Mouse (Mus musculus) thymus, postnatal 36 days (tissue): ENCODE results near the gene Urb1.

Experiments
- DNase-seq, 2 experiments: peaks; one replicate each; pipeline ENCODE4 v3.0.0; 2022; ENCODE audit warnings: mixed read lengths in 2 of 2

Gene Urb1

DNA sequence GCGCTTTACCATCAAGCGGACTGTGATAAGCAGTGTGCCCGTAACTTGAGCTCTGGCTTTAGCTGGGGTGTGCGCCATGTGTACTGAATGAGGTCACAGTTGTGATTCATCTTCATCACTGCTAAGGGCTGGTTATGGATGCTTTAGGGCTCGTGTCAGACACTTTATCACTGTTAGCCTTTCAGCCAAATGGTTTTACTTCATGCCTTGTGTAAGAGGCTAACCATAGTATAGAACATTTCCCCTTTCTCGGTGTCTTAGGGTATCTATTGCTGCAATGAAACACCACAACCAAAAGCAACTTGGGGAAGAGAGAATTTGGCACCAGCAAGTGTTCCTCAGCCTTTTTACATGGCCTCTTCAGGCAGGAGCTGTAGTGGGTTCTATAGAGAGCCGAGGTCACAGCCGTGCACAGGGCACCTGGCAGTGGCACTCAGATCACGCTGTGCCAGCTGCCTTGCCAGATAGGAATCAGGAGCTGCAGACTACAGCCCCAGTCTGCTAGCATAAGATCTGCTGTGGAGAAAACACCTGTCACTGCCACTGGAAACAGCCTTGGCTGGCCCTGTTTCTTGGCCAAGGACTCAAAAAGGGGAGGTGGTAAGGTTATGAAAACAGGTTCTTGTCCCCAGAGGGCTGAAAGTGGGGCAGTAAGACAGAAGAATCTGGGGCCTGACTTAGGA, 44.9 kb downstream of the Urb1 start:
- no peak for DNase-seq

DNA sequence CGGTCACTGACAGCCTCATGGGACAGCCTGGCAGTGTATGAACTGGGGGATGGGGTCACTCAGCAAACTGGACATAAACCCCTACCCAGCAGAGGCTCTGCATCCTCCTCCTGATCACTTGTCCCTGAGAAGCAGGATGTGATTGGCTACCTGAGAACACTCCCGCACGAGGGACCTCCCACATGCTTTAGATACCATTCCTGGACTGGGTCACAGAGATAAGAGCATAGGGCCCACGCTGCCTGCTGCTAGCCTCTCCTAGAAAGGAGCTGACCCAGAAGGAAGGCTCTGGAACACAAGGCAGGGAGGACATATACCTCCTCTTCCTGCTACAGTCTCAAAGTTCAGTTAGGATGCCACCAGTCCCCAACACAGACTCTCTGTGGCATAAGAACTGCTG, 49.7 kb downstream of the Urb1 start:
- no peak for DNase-seq

DNA sequence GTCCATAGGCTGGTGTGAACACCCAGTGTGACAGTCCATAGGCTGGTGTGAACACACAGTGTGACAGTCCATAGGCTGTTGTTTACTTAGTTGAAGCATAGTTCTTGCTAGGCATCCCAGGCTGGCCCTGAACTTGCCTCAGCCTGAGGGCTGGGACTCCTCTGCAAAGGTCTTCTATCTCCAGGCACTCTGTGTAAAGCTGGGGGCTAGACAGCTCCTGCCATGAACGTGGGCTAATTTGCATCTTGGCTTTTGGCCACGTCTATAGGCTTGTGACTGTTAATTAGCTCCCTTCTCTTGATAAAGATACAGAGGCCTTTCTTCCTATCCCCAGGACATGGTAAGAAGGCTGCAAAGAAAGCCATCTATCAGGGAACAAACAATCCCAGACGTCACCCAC, 50.9 kb downstream of the Urb1 start:
- no peak for DNase-seq

DNA sequence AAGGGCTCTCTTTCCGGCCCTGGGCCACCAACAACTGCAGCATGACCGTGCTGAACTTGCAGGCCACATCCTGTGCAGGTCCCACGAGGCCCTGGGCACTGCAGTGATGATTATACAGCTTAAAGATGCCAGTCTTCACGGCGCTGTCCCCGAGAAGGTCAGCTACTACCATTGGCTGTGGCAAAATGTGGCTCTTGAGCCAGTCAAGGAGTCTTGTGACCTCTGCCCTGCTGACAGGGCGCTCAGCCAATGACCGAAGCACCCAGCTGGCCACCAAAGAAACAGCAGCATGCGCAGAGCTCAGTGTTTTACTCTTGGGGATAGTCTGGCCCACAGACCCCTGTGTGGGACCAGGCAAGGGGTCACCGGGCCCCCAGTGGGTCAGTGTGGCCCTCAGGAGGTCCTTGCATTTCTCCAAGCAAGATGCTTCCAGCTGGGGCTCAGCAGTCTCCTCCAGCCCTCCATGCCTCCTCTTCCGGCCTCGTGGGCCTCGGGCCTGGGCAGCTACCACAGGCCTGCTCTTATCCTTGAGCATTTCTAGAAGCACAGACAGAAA, 56.7 kb downstream of the Urb1 start:
- no peak for DNase-seq

DNA sequence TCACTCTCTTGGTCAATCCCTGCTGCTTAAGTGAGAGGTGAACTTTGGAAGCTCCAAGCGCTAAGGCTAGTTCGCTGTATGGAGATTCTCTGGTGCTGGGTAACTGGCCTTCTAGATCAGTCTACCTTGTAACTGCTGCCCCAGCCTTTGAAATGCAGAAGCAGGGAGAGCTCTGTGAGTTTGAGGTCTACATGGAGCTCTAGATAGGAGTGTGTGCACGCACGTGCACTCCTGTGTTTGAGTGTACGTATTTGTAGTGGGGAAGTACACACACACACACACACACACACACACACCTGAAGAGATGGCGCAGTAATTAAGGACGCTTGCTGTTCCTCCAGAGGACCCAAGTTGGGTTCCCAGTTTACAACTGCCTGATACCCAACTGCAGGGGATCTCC, 62.0 kb downstream of the Urb1 start:
- DNase-seq: no peak

DNA sequence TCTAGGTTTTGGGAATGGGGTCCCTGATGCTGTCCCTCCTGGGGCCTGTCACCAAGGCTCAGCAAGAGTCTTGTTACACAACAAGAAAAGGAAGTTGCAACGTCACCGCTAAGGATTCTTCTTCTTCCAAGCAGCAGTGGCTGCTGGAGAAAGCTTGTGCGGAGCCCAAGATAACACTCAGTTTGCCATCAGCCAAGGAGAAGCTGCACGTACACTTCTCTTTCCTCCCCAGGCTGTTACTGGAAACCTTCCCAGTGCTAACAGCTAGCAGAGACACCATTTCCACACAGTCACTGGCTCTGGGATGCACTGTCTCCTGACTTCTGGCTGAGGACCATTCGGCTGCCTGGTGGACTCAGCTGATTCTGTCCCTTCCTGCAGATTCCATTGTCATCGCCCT, 63.1 kb downstream of the Urb1 start:
- no peak for DNase-seq

DNA sequence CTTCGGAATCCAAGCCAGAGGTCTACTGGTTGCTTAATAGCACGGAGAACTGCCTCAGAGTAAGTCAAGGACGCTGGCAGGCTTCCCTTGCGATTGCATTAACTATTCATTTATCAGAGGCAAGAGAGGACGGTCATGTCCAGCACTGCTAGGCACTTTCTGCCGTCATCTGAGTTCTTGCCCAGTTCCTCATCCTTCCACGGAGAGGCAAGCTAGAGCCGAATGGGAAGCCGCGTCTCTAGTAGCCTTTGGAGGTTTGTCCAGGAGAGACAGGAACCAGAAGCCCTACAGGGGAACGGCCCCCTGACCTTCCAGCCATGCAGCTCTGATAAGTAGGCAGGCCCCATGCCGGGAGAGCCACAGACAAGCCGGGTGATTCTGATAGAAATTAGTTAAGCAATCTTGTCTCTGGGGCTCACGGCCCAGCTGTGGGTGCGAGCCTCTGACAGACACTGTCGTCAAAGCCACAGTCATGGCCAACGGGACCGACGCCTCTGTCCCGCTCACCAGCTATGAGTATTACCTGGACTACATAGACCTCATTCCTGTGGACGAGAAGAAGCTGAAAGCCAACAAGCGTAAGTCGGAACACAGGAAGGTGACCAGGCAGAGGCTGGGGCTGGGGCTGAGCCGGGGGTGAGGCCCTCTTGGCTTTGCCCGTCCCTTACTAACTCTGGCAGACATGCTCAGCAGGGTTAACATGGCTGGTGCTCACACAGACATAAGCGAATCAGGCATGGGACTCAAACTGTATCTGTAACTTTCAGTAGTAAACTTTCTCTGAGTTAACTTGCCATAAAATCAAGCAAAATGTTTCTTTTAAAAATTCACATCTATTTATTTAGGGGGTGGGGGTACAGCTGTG, 71.9 kb downstream of the Urb1 start, which contains the start of gene Mrap:
Gene Mrap (plus strand): TSS at position 116 of the 865 bp plus-strand sequence.
- DNase-seq: no peak

DNA sequence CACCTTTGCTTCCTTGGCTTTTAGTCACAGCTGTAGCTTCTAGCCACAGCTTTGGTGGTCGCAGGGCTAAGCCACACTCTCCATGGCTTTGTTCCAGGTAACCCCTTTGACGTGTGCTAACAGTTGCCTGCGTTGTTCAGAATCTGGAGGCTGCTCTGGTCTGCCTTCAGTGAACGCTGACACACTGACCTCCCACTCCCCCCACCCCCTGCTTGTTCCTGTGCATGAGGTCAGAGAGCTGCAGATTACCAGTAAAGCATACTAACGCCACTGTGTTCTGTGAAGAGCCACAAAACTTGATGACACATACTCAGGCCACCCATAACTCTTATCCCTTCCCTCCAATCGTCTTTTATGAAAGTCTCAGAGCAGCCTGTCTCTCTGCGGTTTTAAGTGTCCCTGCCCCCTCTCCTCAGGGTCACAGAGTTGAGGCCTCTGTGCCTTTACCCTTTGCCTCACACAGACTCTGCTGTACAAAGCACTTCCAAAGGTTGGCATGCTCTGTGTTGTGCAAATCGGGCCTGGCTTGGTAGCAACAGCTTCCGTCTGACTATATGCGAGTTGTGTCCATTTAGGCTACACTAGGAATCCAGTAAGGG, 73.4 kb downstream of the Urb1 start:
- DNase-seq: no peak

DNA sequence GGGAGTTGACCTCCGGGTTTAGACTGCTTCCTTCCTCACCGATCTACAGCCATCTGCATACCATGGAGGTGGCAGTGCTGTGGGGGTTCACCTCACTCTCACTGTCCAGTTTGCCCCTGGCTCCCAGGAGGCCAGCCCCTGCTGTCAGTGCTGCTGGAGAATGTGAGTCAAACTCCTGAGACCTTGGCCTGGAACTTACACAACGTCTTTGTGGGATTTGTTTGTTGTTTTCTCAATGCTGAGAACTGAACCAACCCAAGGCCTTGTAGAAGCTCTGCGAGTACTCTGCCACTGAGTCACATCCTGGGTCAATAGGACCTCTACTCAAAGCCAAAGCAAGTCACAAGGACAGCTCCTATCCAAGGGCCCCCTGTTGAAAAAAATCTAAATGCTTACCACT, 74.6 kb downstream of the Urb1 start:
- DNase-seq: no peak

DNA sequence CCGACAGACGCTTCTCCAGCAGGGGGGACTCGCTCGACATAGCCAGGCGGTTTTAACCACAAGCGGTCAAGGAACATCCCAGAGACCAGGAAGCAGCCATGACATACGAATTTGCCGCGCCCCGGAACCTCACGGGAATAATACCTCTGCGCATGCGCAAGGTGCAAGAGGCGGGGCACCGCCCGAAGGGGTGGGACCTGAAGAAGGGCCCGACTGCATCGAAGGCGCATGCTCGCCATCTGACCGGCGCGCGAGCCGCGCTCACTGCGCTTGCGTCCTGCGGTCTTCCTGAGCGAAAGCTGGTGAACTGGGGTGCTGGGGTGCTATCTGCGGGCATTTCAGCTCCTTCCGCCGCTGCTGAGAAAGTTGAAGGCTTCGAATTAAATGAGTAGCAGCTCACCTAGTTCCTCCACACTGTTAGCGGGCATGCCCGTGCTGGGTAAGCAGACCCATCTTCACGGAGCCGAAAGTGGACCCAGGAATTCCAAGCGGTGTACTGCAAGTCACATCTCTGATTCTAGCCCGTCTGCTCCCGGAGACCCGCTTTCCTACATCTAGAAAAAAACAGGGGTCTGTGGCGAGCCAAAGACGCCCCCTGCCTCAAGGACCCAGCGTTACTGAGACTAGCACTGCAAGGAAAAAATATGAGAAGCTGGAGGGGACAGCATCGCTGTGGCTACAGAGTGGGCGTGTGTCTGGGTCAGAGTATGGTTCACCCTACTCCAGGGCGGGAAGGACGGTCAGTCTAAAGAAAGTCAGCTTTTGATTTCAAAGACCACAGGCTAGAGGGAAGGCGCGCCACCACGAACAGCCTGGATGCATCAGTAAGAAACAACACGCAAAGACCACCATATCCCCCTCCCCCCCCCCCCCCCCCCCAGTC, 82.7 kb downstream of the Urb1 start, which contains the start of gene Mis18a:
Gene Mis18a (minus strand): TSS at position 172 of the 883 bp plus-strand sequence.
- DNase-seq: peak; percentile 94 to 95

DNA sequence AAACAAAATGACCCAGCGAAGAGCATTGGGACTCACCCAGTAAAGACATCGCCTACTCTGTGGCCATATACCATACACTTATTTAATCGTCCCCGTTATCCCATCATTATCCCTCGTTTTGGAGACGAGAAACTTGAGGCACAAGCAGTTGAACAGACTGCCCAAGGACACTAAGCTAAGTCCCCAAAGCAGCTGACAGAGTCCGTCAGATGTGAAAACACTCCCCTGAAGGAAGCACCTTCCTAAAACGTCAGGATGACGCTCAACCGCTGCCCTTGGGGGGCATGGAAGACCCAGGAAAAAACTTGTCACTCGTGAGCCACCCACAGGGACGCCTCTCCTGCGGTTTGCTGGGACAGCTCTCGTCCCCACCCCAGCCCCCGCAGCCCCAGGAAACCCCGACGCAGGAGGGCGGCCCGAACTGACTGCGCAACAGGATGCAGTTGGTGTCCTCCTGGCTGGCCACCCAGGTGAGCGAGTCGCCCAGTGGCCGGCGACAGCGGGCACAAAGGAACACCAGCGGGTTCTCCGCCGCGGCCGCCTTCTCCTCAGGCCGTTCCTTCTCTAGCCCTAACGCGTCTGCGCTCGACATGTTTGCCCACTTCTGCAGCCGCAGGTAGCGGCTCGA, 83.5 kb downstream of the Urb1 start:
- no peak for DNase-seq

DNA sequence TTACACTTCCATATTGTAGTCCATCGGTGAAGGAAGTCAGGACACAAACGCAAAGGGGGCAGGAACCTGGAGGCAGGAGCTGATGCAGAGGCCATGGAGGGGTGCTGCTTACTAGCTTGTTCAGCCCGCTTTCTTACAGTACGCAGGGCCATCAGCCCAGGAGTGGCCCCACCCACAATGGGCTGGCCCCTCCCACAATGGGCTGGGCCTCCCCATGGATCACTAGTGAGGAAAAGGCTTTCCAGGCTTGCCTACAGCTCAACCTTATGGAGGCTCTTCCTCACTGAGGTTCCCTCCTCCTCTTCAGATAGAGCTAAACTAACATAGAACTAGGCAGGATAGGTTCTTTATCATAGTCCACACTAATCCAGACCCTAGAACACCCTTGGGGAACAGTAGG, 86.2 kb downstream of the Urb1 start:
- no peak for DNase-seq

DNA sequence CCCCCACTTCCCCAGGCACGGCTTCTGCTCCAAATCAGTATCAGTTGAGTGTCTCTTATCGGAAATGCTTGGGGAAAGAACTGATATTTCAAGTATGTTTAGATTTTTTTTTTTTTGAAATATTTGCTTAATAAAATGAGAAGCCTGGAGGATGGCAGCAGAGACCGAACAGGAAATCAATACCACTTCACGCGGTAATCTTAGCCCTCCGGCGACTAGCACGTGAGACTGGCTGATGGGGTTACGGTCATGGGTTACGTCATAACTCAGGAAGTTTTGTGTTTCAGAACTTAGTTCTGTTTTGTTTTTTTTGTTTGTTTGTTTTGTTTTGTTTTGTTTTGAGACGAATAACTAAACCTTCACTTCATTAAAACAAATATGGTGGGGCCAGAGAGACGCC, 99.9 kb downstream of the Urb1 start:
- no peak for DNase-seq

DNA sequence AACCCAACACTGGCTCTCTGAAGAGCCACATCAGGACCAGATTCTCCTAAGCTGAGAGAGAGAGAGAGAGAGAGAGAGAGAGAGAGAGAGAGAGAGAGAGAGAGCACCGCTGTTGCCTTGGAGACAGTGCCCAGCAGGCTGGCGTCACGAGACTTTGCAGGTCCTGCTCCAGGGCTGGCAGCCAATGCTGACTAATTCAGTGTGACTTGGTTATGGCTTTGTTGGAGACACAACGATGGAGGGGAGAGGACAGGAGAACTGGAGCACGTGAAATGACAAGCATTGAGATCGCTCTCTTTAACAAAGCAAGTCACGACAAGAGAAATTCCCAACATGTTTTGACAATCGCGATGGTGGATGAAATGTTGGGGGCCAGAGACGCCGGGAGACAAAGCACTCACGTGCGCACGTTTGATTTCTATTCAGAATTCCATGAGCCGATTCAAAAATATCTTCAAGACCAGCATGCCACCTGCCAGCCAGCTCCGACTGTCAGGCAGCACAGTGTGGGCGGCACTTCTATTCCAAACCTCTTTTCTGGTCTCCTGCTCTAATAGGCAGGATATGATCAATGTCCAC, 100.4 kb downstream of the Urb1 start:
- DNase-seq: no peak

DNA sequence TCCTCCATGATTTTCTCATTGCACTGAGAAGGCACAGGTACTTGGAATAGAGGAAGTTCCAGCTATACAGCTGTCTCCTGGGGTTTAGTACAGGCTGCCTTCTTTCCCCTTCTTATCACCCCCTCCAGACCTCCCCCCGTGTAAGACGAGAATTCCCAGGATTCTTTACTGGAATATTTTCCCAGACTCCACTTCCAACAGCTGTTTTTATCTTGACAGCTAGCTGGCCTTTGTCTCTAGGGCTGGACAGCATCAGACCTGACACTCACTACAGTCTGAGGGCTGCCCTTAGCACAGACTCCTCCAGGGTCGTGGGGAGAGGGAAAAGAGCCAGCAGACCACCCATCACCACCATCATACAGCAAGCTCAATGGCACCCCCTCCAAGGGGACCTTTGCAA, 103.9 kb downstream of the Urb1 start:
- DNase-seq: no peak

DNA sequence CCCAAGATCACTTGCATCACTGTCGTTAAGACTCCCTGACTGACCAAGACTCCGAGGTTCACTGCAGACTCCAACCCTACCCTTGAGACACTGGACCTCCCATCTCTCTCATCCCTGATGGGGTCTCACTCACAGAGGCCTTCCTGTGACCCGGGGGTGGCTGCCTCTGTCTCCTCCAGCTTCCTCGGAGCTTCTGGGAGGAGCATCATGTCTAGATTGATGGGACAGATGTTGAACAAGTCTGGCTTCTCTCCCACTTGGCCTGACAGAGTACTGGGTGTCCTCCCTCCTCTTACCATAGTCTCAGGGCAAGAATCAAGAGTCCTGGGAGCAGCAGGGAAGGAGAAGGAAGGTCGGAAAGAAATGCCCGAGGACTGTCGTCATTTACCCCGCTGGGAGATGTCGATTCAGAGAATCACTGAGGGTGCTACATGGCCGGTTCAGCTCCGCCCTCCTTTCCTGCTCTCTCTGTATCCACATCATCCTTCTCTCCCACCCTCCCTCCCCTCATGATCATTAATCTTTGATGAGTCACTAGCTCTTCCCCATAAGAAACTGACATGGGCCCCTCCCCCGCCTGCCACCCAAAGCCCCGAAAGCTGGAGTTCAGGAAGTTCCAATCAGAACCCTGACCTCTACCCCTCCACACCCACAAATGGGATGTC, 105.9 kb downstream of the Urb1 start:
- DNase-seq: no peak

DNA sequence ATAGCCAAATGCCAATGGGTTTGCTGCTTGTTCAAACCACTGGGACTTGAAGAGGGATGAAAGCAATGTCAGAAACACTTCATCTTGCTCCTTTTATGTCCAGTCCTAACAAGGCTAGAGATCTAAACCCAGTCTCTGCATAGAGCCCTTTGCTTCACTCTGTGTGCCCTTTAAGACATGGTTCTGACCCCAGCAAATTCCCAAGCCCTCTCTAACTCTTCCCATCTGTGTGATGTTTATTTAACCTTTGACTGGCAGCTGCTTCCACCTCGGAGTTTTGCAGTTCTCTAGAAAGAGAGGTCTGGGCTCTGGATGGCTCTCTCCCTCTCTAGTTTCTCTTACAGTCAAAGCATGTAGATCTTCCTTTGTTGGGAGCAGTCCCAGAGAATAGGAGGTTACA, 106.6 kb downstream of the Urb1 start:
- no peak for DNase-seq

DNA sequence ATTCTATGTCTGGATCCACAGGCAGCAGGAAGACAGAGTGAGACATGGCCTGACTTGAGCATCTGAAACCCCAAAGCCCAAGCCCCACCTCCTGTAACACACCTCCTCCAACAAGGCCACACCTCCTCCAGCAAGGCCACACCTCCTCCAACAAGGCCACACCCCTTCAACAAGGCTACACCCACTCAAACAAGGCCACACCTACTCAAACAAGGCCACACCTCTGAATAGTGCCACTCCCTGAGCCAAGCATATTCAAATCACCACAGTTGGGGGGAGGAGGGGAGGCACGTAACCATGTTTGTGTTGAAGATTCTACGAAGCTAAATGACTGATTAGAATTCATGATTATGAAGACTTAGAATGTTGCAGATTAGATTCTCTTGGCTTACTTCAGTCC, 108.7 kb downstream of the Urb1 start:
- DNase-seq: no peak
